Mouse (Mus musculus) cerebellum, adult 2 months (tissue): ENCODE measurements around the gene Pik3r4.

Experiments used
- CTCF ChIP-seq: fragments of 200-500 bp; IDR thresholded peaks from 2 replicates; pipeline ENCODE4 v1.5.1; 2011; ENCODE audit warnings: low read depth, mild to moderate bottlenecking, control low read depth, low read length, moderate library complexity, borderline replicate concordance; ENCODE audit not compliant: insufficient read depth
- POLR2A ChIP-seq: fragments of 200-500 bp; IDR thresholded peaks from 2 replicates; pipeline ENCODE4 v1.6.1; 2011; ENCODE audit warnings: low read length, control low read depth, borderline replicate concordance; ENCODE audit not compliant: insufficient read depth

- TF ChIP-seq POLR2A (no peak), CTCF (no peak)
Observed at GRCm38 (mm10) chr9:105697764-105698396, 55.1 kb downstream of the Pik3r4 start.
